17 mouse cellular contexts compared by ENCODE assay signal in genomic region chr3:87504749-87505425, GRCm38 (mm10). TPM values are rescaled to one million over a fixed set of nuclear protein-coding genes. Genes with fewer than 3 reads are reported as not detected.
DNase-seq lines count a peak whose midpoint lies in the region; ATAC-seq and TF ChIP-seq lines count a peak whose summit lies in the region.
"Had no signal": no experiment of that assay in that cellular context is flagged by ENCODE, and none has a peak within 500 bp of the region (broad histone marks: within the 10 kb centered on the region; RNA-seq: fewer than 3 reads in every experiment).

No protein-coding gene starts in this region.

- no peak overlapping the region for H3K4me3 ChIP-seq in forebrain, embryonic 14.5 days (ENCODE audit: low read depth, low read length)
- H3K4me3 ChIP-seq in forebrain, embryonic 16.5 days (replicated peaks; ENCODE audit: low read length), result no peak overlapping the region
- H3K4me3 ChIP-seq in intestine, embryonic 14.5 days (ENCODE audit: low read depth, low read length), result no peak overlapping the region
- no peak overlapping the region for H3K4me3 ChIP-seq in intestine, postnatal 0 days (ENCODE audit: low read depth, low read length)
- H3K4me3 ChIP-seq in embryonic facial prominence, embryonic 10.5 days, result no peak overlapping the region
- H3K4me3 ChIP-seq: embryonic facial prominence, embryonic 13.5 days; limb, embryonic 15.5 days; midbrain, embryonic 15.5 days had no signal

- H3K27ac ChIP-seq in forebrain, embryonic 14.5 days (ENCODE audit: low read depth, low read length), result no peak overlapping the region
- H3K27ac ChIP-seq in forebrain, embryonic 16.5 days (ENCODE audit: low read length), result no peak overlapping the region
- no peak overlapping the region for H3K27ac ChIP-seq in intestine, embryonic 14.5 days (ENCODE audit: low read depth)
- H3K27ac ChIP-seq in intestine, postnatal 0 days (ENCODE audit: low read depth, low read length), result no peak overlapping the region
- H3K27ac ChIP-seq in embryonic facial prominence, embryonic 10.5 days (replicated peaks), result no peak overlapping the region
- H3K27ac ChIP-seq: embryonic facial prominence, embryonic 13.5 days; limb, embryonic 15.5 days; midbrain, embryonic 15.5 days had no signal

- H3K4me1 ChIP-seq in forebrain, embryonic 14.5 days (ENCODE audit: control insufficient read depth, insufficient read depth, low read length), result no peaks in the 10 kb centered on the region
- peaks cover 4% of the 10 kb centered on the region; the same call in 1 of the 2 replicates for H3K4me1 ChIP-seq in forebrain, embryonic 16.5 days (replicated peaks; ENCODE audit: control insufficient read depth, insufficient read depth, low read length)
- peaks cover 11% of the 10 kb centered on the region for H3K4me1 ChIP-seq in intestine, embryonic 14.5 days (replicated peaks; ENCODE audit: control insufficient read depth, insufficient read depth, low read length)
- H3K4me1 ChIP-seq in intestine, postnatal 0 days (replicated peaks; ENCODE audit: control insufficient read depth, insufficient read depth, low read length), result peaks cover 15% of the 10 kb centered on the region; the same call in 1 of the 2 replicates
- peaks cover 20% of the 10 kb centered on the region for H3K4me1 ChIP-seq in embryonic facial prominence, embryonic 10.5 days

- no peak overlapping the region for H3K4me2 ChIP-seq in forebrain, embryonic 14.5 days (ENCODE audit: low read length)
- H3K4me2 ChIP-seq in forebrain, embryonic 16.5 days (ENCODE audit: low read length), result no peak overlapping the region
- no peak overlapping the region for H3K4me2 ChIP-seq in intestine, embryonic 14.5 days (ENCODE audit: low read length)
- no peak overlapping the region for H3K4me2 ChIP-seq in intestine, postnatal 0 days (replicated peaks; ENCODE audit: low read depth)
- H3K4me2 ChIP-seq: embryonic facial prominence, embryonic 13.5 days; limb, embryonic 15.5 days; midbrain, embryonic 15.5 days had no signal

- H3K36me3 ChIP-seq in forebrain, embryonic 14.5 days (ENCODE audit: control insufficient read depth, insufficient read depth, low read length), result no peaks in the 10 kb centered on the region
- no peaks in the 10 kb centered on the region for H3K36me3 ChIP-seq in forebrain, embryonic 16.5 days (ENCODE audit: control insufficient read depth, insufficient read depth)
- no peaks in the 10 kb centered on the region for H3K36me3 ChIP-seq in intestine, embryonic 14.5 days (ENCODE audit: control insufficient read depth, insufficient read depth, low read length)
- no peaks in the 10 kb centered on the region for H3K36me3 ChIP-seq in intestine, postnatal 0 days (ENCODE audit: control insufficient read depth, insufficient read depth)
- H3K36me3 ChIP-seq in embryonic facial prominence, embryonic 10.5 days (replicated peaks), result no peaks in the 10 kb centered on the region
- H3K36me3 ChIP-seq: embryonic facial prominence, embryonic 13.5 days; limb, embryonic 15.5 days; midbrain, embryonic 15.5 days had no signal

- no peak for DNase-seq in forebrain, embryonic 14.5 days (ENCODE audit: low spot score)
- peak; percentile 48 for DNase-seq in intestine, embryonic 14.5 days (ENCODE audit: low spot score)
- DNase-seq in embryonic facial prominence, embryonic 10.5 days (ENCODE audit: low spot score), result peak; percentile 9
- DNase-seq in lung, postnatal 14 days, result peak; percentile 18
- DNase-seq in layer of hippocampus, adult 9-11 months, result no peak
- DNase-seq: cerebellum, adult 11 months; heart, postnatal 36 days; thymus, postnatal 25 days had no signal

- H3K27me3 ChIP-seq in forebrain, embryonic 14.5 days (replicated peaks; ENCODE audit: control insufficient read depth, insufficient read depth, low read length), result no peaks in the 10 kb centered on the region
- no peaks in the 10 kb centered on the region for H3K27me3 ChIP-seq in forebrain, embryonic 16.5 days (replicated peaks; ENCODE audit: control insufficient read depth, insufficient read depth, low read length)
- no peaks in the 10 kb centered on the region for H3K27me3 ChIP-seq in intestine, embryonic 14.5 days (replicated peaks; ENCODE audit: control insufficient read depth, insufficient read depth, low read length)
- no peaks in the 10 kb centered on the region for H3K27me3 ChIP-seq in intestine, postnatal 0 days (replicated peaks; ENCODE audit: control insufficient read depth, insufficient read depth, low read length)
- H3K27me3 ChIP-seq in embryonic facial prominence, embryonic 10.5 days (replicated peaks; ENCODE audit: low read depth, poor library complexity, severe bottlenecking), result peaks cover 21% of the 10 kb centered on the region

- TF ChIP-seq CTCF in intestine, postnatal 0 days (IDR thresholded peaks at IDR 0.05; ENCODE audit: low read depth), result no peak

- no peak overlapping the region for H3K9ac ChIP-seq in forebrain, embryonic 14.5 days (ENCODE audit: low read length)
- H3K9ac ChIP-seq in forebrain, embryonic 16.5 days (replicated peaks; ENCODE audit: low read depth, low read length), result no peak overlapping the region
- no peak overlapping the region for H3K9ac ChIP-seq in intestine, embryonic 14.5 days (ENCODE audit: low read length)
- H3K9ac ChIP-seq in intestine, postnatal 0 days (ENCODE audit: low read depth, low read length), result no peak overlapping the region
- H3K9ac ChIP-seq: embryonic facial prominence, embryonic 13.5 days; limb, embryonic 15.5 days; liver, postnatal 0 days; midbrain, embryonic 15.5 days had no signal

- ATAC-seq in forebrain, embryonic 14.5 days, result peak; percentile 32
- ATAC-seq in forebrain, embryonic 16.5 days, result no peak
- no peak for ATAC-seq in intestine, embryonic 14.5 days (replicated peaks; ENCODE audit: low FRiP score, low TSS enrichment, low read depth)
- ATAC-seq in intestine, postnatal 0 days, result no peak
- ATAC-seq: activated CD4-positive, CD25-positive, alpha-beta regulatory T cell, adult 4 months; CD4-positive, CD25-positive, alpha-beta regulatory T cell, adult 4 months; intestine, embryonic 16.5 days; liver, postnatal 0 days had no signal

- no peaks in the 10 kb centered on the region for H3K9me3 ChIP-seq in forebrain, embryonic 14.5 days (replicated peaks; ENCODE audit: control insufficient read depth, low read length)
- no peaks in the 10 kb centered on the region for H3K9me3 ChIP-seq in forebrain, embryonic 16.5 days (ENCODE audit: control insufficient read depth, low read length)
- H3K9me3 ChIP-seq in intestine, embryonic 14.5 days (ENCODE audit: control insufficient read depth, low read length), result no peaks in the 10 kb centered on the region
- no peaks in the 10 kb centered on the region for H3K9me3 ChIP-seq in intestine, postnatal 0 days (ENCODE audit: control insufficient read depth)
- H3K9me3 ChIP-seq in embryonic facial prominence, embryonic 10.5 days, result no peaks in the 10 kb centered on the region
- H3K9me3 ChIP-seq: embryonic facial prominence, embryonic 13.5 days; limb, embryonic 15.5 days; midbrain, embryonic 15.5 days had no signal

- WGBS in forebrain, embryonic 14.5 days, result 74% methylated on average over 4 of the region's 4 CpGs
- WGBS in forebrain, embryonic 16.5 days, result 64% methylated on average over 4 of the region's 4 CpGs
- WGBS in intestine, embryonic 14.5 days, result 54% methylated on average over 4 of the region's 4 CpGs
- WGBS in intestine, postnatal 0 days, result 42% methylated on average over 4 of the region's 4 CpGs
- 56% methylated on average over 4 of the region's 4 CpGs for WGBS in embryonic facial prominence, embryonic 10.5 days

RNA-seq across cellular contexts. Expression of gene Etv3, which starts 20.3 kb away (rescaled TPM):
- polyA plus RNA-seq in forebrain, embryonic 14.5 days (2014; fragmentation: Nextera tagmentation; extraction: Ambion mirVana), result 5.5 and 6.0 TPM in 2 replicates
- 12.1 and 12.4 TPM in 2 replicates for polyA plus RNA-seq in forebrain, embryonic 16.5 days (2015; fragmentation: Nextera tagmentation; extraction: Ambion mirVana)
- 10.1 and 10.5 TPM in 2 replicates for polyA plus RNA-seq in intestine, embryonic 14.5 days (2014; fragmentation: Nextera tagmentation; extraction: Ambion mirVana)
- polyA plus RNA-seq in intestine, postnatal 0 days (2015; fragmentation: Nextera tagmentation; extraction: Ambion mirVana), result 9.5 and 11.2 TPM in 2 replicates
- 11.9 and 14.0 TPM in 2 replicates for polyA plus RNA-seq in embryonic facial prominence, embryonic 10.5 days (2016; fragmentation: Nextera tagmentation; extraction: Ambion mirVana)

Comparison
In these comparisons a context has a peak if more than half of its experiments do, and no peak if none do; other contexts are left out.
1. DNase-seq: peak in intestine, embryonic 14.5 days (single experiment), embryonic facial prominence, embryonic 10.5 days (single experiment) and lung, postnatal 14 days (single experiment); none in forebrain, embryonic 14.5 days (single experiment) and layer of hippocampus, adult 9-11 months (single experiment).